Mouse (Mus musculus) frontal cortex, adult (tissue): ENCODE data around the gene Tle6.
"Not testable (repeated sequence)": the region's sequence is repeated elsewhere in the genome, so short reads cannot be mapped to it uniquely, and the experiment has no call there.

Experiments used
- ATAC-seq: cut with Nextera tagmentation; 2 replicates; pipeline ENCODE4 v1.9.2; 2017; ENCODE audit warnings: mild to moderate bottlenecking, moderate library complexity, mixed read lengths; ENCODE audit not compliant: low TSS enrichment

Tle6 gene

DNA sequence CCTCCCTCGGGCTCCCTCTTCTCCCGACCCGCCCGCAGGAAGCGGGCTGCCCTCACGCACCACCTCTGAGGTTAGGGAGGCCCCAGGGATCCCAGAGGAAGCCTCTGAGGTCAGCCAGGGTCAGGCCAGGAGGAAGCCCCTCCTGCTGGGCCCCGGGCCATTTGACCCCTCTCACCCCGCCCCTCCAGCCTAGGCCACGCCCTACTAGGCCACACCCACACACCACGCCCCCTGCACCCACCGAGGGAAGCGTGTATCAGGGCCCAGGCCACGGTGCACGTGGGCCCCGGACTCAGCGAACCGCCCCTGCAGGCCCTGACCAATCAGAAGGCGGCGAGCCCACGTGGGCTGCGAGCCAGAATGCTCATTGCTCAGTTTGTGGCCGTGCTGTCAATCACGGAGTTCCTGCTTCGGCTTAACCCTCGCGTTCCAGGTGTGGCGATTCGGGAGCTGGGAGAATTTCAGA is at the start of gene Tle6:
Gene Tle6 (minus strand): TSS at position 336 of the 466 bp plus-strand sequence.
- peak; percentile 54 for ATAC-seq

DNA sequence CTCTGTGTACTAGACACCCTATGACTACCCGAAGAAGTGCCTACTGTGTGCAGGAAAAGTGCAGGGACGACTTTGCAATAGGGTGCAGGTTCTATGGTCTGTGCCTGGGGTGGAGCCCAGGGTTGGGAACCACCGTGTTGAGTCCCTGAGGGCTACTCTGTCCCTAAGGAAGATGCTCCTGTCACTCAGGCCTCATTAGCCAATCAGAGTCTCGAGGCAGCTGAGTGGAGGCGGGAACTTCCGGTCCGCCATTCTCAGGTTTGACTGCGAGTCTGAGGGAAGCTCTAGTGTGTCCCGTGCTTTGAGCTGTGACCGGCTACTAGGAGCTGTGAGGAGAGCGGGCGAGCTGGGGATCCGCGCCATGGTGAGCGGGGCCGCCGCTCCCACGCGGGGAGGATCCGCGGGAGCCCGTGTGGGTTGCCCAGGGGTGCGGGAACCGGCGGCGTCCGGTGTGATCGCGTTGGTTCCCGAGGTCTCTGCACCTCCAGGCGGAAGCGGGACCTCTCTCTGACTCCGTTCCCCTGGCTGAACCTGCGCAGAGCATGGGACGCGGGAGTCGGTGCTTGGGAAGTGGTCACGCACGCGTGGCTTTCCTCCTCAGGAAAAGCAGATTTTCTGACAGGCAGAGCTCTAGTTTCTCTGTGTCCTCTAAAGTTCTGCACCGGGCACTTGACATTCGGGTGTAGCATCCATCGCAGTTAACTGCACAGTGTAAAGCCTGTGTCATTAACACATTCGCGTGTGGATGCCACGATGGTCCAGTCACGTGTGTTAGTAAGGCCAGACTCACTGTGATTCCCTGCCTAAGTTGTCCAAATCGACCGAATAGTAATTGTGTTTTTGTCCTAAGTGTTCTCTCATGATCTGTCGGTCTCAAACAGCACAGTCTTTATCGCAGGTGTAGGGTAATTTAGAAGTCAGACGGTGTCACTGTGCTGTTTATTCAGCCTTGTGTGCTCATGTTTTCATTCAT is 48.2 kb upstream of the Tle6 start, which contains the start of gene Gm10778:
Gene Gm10778 (plus strand): TSS at position 257 of the 973 bp plus-strand sequence.
- ATAC-seq = peak; percentile 99

DNA sequence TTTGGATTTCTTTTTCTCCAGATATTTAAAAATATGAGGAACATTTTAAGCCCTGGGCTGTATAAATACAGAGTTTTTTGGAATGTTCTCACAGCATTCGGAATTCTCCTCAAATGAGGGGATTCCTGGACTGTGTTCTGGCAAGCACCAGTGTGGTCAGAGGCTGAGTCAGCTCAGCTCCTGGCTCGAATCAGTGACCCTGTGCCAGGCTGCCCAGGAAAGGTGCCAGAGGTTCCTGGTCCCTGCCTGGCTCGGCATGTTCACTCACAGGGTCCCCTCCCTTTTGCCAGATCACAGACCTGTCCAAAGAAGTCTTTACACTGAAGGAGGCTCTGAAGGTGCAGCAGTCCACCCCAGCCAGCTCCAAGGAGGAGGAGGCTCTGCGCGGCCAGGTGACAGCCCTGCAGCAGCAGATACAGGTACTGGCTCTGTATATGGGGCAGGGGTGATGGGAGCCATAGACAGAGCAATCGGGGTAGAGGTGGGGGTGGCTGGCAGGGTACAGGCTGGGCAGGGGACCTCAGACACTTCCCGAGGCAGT is 45.2 kb upstream of the Tle6 start:
- ATAC-seq = no peak

DNA sequence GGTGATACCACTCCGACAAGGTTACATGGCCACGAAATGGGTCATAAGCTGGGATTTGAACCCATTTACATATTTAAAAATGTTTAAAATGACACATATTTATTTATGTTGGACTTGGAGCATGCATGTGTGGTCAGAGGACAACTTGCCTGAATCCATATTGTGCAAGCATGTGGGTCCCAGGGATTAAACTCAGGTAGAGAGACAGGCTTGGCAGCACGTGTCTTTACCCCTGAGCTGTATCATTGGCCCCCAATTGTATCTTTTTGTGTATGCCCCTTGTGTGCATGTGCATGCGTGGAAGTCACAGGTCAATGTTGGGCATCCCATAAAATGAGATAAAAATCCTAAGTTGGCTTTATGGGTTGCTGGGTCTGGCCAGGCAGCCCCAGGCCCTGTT is 44.5 kb upstream of the Tle6 start:
- ATAC-seq = no peak

DNA sequence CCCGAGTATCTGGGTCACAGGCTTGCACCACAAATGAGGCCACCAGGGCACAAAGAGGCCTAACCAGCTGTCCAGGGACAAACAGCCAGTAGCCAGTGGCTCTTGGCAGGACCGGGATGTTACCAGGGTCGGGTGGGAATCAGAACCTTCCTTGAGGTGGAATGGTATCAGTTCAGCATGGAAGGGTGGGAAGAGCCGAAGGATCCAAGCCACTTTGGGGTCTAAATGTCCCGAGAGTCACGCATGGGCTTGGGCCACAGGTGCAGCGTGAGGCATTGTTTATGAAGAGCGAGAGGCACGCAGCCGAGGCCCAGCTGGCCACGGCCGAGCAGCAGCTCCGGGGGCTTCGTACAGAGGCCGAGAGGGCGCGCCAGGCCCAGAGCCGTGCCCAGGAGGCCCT is 43.8 kb upstream of the Tle6 start:
- ATAC-seq = no peak

DNA sequence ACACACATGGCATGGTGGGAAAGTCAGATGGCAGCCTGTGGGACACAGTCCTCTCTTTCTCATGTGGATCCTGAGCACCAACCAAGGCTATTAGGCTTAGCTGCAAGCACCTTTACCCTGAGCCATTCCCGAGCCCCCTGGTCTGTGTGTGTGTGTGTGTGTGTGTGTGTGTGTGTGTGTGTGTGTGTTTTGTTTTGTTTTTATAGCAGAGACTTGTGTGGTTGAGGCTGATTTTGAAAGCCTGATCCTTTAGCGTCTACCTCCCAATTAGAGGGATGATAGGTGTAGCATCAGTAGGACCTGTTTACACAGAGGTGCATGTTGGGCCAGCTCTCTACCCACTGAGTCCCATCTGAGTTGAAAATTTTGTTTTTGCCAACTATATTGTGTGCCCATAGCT is 43.3 kb upstream of the Tle6 start:
- no peak for ATAC-seq

DNA sequence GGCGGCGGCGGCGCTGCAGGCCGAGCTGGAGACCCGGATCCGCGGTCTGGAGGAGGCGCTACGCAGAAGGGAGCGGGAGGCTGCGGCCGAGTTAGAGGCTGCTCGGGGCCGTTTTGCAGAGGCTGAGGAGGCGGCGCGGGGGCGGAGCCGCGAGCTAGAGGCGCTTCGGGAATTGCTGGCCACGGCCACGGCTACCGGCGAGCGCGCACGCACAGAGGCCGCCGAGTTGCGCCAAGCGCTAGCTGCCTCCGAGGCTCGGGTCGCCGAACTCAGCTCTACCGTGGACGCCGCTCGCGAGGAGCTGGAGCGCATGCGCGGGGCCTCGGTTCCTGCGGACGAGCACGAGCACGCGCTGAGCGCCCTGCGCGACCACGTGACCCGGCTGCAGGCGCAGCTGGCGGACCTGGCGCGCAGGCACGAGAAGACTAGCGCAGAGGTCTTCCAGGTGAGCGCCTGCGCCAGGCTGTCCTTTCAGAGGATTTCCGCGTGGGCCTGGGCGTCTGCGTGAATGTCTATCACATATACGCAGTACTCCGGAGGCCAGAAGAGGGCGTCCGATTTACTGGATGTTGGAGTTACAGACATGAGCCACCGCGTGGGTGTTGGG is 42.7 kb upstream of the Tle6 start:
- ATAC-seq = peak; percentile 69

DNA sequence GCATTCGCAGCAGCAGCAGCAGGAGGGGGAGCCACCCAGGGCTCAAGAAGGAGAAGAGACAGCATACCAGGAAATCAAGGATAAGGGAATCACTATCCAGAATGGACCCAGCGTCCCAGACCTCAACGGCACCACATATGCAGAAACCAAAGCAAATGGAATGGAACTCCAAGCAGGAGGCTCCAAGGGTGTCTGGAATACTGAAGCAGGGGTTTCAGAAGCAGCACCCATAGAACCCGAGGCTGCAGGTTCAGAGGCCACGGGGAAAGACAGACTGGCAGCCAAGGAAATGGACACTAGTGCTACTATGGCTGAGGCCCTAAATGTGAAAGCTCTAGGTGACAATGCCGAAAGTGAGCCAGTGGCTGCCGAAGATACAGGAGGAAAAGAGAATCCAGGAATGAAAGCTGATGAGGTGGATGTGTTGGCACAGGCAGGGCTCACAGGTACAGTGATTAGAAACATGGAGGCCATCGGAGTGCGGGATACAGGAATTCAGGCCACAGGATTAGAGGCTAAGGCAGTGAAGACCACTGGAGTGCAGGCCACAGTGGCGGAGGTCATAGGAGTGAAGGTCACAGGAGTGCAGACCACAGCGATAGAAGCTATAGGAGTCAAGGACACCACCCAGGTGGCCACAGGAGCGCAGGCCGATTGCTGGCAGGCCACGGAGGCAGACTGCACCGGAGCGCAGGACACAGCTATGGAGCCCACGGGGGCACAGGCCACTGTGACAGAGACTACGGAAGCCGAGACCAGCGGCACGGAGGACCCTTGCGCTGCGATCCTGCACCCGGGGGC is 42.0 kb upstream of the Tle6 start:
- peak; percentile 13; the same call in 1 of the 2 replicates for ATAC-seq

DNA sequence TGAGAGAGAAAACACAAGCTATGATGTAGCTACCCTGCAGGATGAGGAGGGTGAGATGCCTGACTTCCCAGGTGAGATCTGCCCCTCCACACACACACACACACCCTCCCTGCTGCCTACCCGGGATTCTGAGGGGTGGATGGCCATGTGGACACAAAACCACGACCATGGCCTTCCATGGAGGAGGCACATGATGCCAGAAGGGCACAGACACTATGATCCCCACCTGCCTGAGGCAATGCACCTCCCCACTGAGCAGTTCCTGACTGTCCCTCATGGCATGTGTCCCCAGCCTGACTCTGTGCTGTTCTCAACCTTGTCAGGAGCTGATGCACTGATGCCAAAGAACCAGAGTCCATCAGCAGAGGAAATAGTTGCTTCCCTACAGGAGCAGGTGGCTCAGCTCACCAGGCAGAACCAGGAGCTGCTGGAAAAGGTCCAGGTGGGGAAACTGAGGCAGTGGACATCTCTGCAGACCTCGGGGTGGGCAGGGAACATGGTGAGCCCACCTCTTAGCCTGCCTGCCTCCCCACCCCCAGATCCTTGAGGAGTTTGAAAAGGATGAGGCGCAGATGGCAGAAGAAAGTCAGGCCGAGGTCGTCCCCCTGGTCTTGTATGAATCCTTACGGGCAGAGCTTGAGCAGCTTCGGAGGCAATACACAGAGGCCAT is 41.2 kb upstream of the Tle6 start:
- no peak for ATAC-seq

DNA sequence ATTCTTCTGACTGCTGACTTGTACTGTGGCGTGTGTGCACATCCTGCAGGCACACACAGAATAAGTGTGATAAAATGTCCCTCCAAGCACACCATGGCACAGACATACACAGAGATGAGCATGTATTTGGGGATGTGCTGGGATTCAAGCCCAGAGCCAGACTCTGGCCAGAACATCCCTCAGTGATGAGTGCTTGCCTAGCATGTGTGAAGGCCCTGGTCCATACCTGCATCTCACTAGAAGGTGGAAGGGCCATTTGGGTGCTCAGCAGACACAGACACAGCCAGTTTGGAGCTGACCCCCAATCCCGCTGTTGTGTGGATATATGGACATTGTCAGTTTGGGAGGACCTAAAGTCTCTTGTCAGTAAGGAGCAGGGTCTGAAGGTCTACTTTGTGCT is 40.7 kb upstream of the Tle6 start:
- ATAC-seq = no peak

DNA sequence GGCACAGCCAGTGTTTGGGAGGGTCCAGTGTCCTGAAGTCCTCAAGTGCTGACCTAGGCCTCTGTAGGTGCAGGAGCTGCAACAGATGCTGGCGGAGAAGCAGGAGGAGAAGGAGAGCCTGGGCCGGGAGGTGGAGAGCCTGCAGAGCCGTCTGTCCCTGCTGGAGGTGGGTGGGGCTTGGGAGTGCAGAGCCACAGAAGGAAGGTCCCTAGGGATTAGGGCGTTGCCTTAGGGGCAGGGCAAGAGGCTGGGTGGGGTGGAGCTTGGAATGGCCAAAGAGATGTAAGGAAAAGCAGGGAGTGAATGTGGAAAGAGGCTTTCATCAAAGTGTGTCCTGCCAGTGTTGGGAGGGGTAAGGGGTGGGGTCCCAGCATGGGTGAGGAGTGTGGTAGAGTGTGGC is 40.0 kb upstream of the Tle6 start:
- ATAC-seq = not testable (repeated sequence)

DNA sequence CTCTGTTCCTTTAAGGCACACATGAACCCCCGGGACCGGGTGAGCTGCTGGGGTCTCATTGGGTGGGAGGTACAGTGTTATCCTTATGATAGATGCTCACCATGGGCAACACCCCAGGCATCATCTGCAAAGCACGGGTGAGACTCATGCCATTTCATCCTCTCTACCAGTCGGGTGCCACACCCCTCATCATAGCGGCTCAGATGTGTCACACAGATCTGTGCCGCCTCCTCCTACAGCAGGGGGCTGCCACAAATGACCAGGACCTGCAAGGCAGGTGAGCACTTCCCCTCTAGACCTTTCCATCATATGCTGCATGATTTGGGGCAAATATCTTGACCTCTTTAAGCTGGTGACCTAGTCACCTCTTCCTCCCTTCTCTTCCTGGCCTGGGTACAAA is 37.2 kb upstream of the Tle6 start:
- ATAC-seq = no peak

DNA sequence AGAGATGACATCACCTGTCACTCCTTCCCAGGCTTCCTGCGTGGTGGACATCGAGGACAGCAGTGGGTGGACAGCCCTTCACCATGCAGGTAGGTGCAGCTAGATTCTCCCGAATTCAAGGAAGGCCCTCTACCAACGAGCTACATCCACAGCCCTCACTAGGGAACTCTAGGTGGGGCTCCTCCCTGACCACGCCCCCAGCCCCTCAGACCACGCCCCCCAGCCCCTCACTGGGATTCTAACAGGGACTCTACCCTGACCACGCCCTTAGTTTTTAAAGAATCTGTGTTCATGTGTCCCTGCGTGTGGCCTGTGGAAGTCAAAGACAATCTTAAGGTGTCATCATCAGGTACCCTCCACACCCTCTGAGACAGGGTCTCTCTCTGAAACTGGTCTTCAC is 35.5 kb upstream of the Tle6 start:
- ATAC-seq = no peak

DNA sequence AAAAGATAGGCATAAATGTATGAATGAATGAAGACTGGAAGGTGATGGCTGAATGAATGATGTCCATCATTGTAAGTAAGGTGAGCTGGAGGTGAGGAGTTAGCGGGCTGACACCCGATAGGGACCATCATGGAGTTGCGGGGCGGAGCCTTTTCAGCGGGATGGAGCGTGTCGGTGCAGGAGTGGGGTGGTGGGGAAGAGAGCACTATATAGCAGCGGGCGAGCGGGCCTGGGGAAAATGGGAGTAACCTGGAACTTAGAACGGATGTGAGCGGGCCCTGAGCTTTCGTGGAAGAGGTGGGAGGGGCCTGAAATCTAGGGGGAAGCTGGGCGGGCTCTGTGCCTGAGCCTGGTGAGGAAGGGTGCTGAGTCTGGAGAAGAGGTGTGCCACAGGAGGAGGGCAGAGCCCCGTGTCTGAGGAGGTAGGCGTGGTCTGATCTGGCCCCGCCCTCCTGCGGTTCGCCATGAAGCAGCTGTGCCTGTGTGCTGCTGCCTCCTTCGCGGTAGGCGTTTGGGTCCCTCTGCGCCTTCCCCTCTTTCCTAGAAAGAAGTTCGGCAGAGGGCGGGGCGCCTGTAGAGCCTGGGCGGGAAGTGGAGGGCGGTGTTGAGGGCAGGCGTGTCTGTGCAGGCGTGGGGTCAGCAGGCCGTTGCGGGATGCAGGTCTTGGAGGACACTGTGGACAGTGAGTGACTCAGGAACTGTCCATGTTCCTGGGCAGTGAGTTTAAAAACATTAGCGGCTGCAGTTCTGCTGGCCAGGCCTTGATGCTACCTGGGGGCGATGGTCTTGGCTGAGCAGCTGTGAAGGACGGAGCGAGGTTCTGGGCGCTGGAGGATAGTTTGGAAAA is 32.6 kb upstream of the Tle6 start:
- peak; percentile 91 for ATAC-seq

DNA sequence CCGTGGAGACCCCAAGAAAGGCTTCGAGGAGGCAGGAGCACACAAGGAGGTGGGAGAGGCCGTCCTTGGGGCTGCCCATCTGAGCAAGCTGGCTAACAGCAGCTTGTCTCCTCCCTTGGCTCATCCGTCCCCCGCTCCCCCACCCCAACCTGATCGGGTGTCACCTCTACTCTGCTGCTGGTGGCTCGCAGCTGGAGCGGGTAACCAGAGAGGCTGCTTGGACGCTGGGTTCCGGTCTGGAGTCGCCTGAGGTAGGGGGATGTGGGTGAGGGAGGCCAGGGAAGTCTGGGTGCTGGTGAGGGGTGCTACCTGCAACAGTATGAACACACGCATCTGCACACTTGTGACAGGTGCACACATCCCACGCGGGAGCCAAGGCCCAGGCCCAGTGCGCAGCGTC is 27.5 kb upstream of the Tle6 start, which contains the start of gene Ankrd24:
Gene Ankrd24 (plus strand): TSS at position 151 of the 400 bp plus-strand sequence.
- no peak for ATAC-seq

DNA sequence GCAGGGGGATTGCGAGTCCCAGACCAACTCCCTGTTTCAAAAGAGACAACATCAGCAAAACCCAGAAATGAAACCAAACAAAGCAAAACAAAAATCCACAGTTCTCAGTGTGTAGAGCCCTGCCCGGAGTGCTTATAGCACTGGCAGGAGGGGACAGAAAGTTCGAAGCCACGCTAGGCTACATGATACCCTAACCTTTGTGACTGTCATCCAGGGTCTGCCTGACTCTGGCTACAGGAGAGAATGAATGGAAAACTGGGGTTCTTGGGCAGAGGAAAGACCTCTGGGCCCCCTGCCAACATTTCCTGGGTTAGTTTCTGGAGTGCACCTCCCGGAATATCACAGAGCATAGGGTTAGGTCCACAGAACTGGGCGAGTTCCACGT is 27.0 kb upstream of the Tle6 start:
- peak; percentile 34 for ATAC-seq

DNA sequence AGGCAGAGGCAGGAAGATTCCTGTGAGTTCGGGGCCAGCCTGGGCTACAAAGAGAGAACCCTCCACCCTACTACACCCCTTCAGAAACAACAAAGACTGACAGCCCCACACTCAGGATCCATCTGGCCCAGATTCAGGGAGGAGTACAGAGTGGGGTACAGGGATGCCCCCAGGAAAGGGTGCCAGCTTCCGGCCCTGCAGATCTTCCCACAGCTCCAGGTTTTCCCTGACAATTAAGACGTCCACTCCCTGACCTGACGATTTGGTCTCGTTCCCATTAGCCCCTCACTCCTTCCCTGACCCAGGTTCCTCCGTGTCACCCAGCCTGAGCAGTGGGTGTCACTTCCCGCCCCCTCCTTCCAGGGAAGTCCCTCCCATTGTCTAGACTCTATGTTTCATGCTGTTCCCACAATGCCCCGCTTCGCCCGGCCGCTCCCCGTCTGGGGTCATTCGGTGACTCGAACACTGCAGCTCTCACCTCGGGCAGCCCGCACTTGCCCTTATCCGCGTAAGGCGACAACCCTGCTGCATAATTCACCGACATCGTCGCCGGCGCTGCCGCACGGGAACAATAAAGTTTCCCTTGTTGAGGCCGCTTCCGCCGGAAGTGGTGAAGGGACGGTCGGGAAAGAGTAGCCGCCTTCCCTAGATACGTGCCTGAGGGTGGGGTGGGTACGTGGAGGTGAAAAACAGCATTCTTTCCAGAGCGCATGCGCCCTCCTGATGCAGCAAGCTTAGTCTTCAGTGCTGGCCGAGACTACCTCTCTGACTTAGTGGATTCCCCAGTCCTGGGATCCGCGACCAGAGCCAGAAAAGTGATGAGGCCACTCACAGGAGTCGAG is 26.3 kb upstream of the Tle6 start, which contains the start of gene Sirt6:
Gene Sirt6 (minus strand): TSS at position 804 of the 842 bp plus-strand sequence.
- ATAC-seq = peak; percentile 94

DNA sequence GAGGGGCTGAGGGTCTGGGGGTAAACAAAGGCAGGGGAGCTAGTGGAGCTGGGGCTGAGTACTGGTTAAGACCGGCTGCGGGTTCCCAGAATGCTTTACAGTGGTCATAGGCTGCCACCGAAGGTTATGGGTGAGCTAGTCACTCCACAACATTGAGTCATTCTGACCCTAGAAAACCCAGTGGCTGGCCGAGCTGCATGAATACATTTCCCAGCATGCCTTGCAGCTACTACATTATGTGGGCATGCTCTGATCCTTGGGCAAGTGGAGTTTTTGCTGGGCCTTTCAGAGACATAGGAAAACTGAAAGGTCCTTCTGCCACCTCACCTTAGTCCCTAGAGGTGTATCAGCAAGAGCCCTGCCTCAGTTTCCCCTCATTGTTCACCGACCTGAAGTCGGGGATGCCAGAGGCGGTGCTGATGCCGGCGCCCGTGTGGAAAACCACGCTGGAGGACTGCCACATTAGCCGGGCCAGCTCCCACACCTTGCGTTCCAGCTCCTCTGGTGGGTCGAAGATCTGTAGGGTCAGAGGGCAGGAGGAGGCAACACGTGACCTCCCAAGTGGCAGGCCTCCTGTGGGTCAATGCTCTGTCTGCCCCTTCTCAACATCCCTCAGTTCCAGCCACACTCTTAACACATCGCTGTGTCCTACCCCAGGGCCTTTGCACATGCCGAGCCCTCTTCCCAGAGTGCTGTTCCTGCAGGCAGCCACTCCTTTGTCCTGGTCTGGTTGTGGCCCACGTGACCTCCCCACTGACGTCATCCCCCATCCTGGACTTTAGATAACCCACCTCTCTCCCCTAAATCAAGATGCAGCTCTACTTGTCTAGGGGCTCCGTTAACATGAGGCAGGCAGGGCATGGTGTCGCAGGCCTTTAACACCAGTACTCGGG is 25.5 kb upstream of the Tle6 start:
- no peak for ATAC-seq
